Mouse (Mus musculus): ENCODE data around the gene Xrn2. TPM values are rescaled to one million over a fixed set of nuclear protein-coding genes. Genes with fewer than 3 reads are reported as not detected.

The Xrn2 gene
- polyA plus RNA-seq, 1 experiment from 2014 or later, result 62.9 TPM

DNA sequence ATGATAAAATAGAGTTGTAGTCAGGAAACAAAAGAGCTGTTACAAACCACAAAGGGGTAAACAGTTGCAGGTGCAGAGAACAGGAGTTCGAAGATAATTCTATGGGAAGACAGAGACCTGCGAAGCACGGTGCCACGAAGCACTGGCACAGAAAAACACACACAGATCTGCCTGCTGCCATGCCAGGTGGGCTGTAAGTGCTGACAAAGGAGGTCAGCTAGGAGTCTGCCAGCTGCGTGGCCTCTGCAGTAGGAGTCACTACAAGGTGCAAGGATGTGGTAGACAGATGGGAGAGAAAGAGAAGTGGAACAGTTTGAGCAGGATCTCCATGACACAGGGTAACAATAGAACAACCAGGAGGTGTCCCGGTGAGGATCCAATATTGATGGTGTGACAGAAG lies 114.6 kb downstream of the Xrn2 start:
- no peaks in the 10 kb centered on the region for H3K4me1 ChIP-seq
- no peak overlapping the region for H3K4me2 ChIP-seq
- H3K9me3 ChIP-seq, result no peaks in the 10 kb centered on the region
- no peaks in the 10 kb centered on the region for H3K36me3 ChIP-seq
- H3K27ac ChIP-seq, result no peak overlapping the region
- no peak overlapping the region for H3K4me3 ChIP-seq
- ATAC-seq (ENCODE audit: insufficient number of reproducible peaks, low FRiP score, low TSS enrichment, low read depth), result no peak
- no peaks in the 10 kb centered on the region for H3K27me3 ChIP-seq
- 82% methylated on average over 6 of the region's 6 CpGs for WGBS
- no peak overlapping the region for H3K9ac ChIP-seq

Other genes starting within 250 kb of the Xrn2 start
- gene Kiz, start 157.1 kb upstream of the Xrn2 start, polyA plus RNA-seq (2015; fragmentation: Nextera tagmentation; extraction: Ambion mirVana), result 25.1 and 28.7 TPM in 2 replicates
- gene Nkx2-4, start 72.4 kb downstream of the Xrn2 start, polyA plus RNA-seq (2015; fragmentation: Nextera tagmentation; extraction: Ambion mirVana), result not detected in 2 replicates
- gene Nkx2-2, start 181.2 kb downstream of the Xrn2 start, polyA plus RNA-seq (2015; fragmentation: Nextera tagmentation; extraction: Ambion mirVana), result 0.11 TPM in 1 of 2 replicates, not detected in the other

Data from limb, embryonic 15.5 days (tissue).